Mouse (Mus musculus) liver, postnatal 0 days (tissue): Measurements from ENCODE around the gene Hoxb5. TPM values are rescaled to one million over a fixed set of nuclear protein-coding genes. Genes with fewer than 3 reads are reported as not detected.
A peak's percentile ranks its signal among the peaks of the same experiment; 100 is the strongest.

Experiments used
- ATAC-seq: fragments of 200-750 bp; cut with Nextera tagmentation; 2 replicates; pipeline ENCODE4 v1.8.0; 2017; ENCODE audit warnings: mild to moderate bottlenecking, moderate library complexity
- DNase-seq: peaks from one replicate; pipeline ENCODE4 v3.0.0-alpha.2; 2016
- H3K27ac ChIP-seq: fragments of 300-500 bp; sonication (generic); 2 replicates; pipeline ENCODE4 v1.5.1; 2014; ENCODE audit warnings: antibody characterized with exemption, moderate library complexity, mild to moderate bottlenecking, low read depth
- H3K27me3 ChIP-seq: fragments of 300-500 bp; sonication (generic); 2 replicates; pipeline ENCODE4 v1.6.1; 2014; ENCODE audit warnings: low read length, control low read depth, mixed read lengths; ENCODE audit not compliant: insufficient read depth
- H3K36me3 ChIP-seq: fragments of 300-500 bp; sonication (generic); replicated peaks from 2 replicates; pipeline ENCODE4 v1.6.1; 2014; ENCODE audit warnings: mild to moderate bottlenecking, control low read depth, low read length, moderate library complexity, mixed read lengths; ENCODE audit not compliant: insufficient read depth
- H3K4me1 ChIP-seq: fragments of 300-500 bp; sonication (generic); 2 replicates; pipeline ENCODE4 v1.6.1; 2014; ENCODE audit warnings: antibody characterized with exemption, mild to moderate bottlenecking, control low read depth; ENCODE audit not compliant: insufficient read depth
- H3K4me2 ChIP-seq: fragments of 300-500 bp; sonication (generic); 2 replicates; pipeline ENCODE4 v1.6.1; 2014; ENCODE audit warnings: low read depth, mild to moderate bottlenecking, low read length, moderate library complexity, mixed read lengths
- H3K4me3 ChIP-seq: fragments of 300-500 bp; sonication (generic); 2 replicates; pipeline ENCODE4 v1.5.1; 2014; ENCODE audit warnings: low read depth, low read length
- H3K9ac ChIP-seq: fragments of 300-500 bp; sonication (generic); replicated peaks from 2 replicates; pipeline ENCODE4 v1.6.1; 2014; ENCODE audit warnings: mild to moderate bottlenecking, moderate library complexity
- H3K9me3 ChIP-seq: fragments of 300-500 bp; sonication (generic); 2 replicates; pipeline ENCODE4 v1.6.1; 2016; ENCODE audit warnings: mild to moderate bottlenecking, control low read depth, low read length, mixed read lengths
- CTCF ChIP-seq: sonication (generic); IDR thresholded peaks from 2 replicates; pipeline ENCODE4 v1.5.1; 2016; ENCODE audit warnings: antibody characterized with exemption, low read depth
- EP300 ChIP-seq: IDR thresholded peaks from 2 replicates; pipeline ENCODE4 v1.6.1; 2016; ENCODE audit warnings: antibody characterized with exemption, low read depth, mild to moderate bottlenecking
- WGBS: fragments of 180-500 bp; shearing (Covaris S2); extraction: QIAGEN DNeasy Blood & Tissue Kit; methylation state at CpG from one replicate; pipeline ENCODE4 v1.1.7; 2014; ENCODE audit not compliant: insufficient replicate concordance; 5-methylcytosine and 5-hydroxymethylcytosine counted together
- polyA plus RNA-seq: library from polyadenylated mRNA; unstranded; fragments of >200 nt; fragmentation: Nextera tagmentation; extraction: Ambion mirVana; gene quantifications from 2 replicates; pipeline ENCODE4 v1.2.1, GENCODE M21; 2015

The Hoxb5 gene
- polyA plus RNA-seq, 1 experiment from 2014 or later: 0.75 TPM

GRCm38 (mm10) chr11:96282795-96283430, 20.2 kb upstream of the Hoxb5 start:
- DNase-seq (no peak), ATAC-seq (no peak)
- WGBS: 1% methylated on average over 47 of the region's 49 CpGs
- TF ChIP-seq CTCF (no peak), EP300 (no peak)
- Histone ChIP-seq H3K4me3 (0 out of 2 replicates have a peak overlapping the region, but pooled peaks have one; percentile 6), H3K36me3 (no peaks in the 10 kb centered on the region), H3K4me1 (no peaks in the 10 kb centered on the region), H3K27me3 (peaks cover 94% of the 10 kb centered on the region), H3K4me2 (no peak overlapping the region), H3K9me3 (no peaks in the 10 kb centered on the region), H3K27ac (no peak overlapping the region), H3K9ac (no peak overlapping the region)

- peak overlapping the region; percentile 30 for H3K4me3 ChIP-seq
- no peaks in the 10 kb centered on the region for H3K4me1 ChIP-seq
- 1% methylated on average over 44 of the region's 49 CpGs for WGBS
- no peak for ATAC-seq
- no peaks in the 10 kb centered on the region for H3K36me3 ChIP-seq
- H3K4me2 ChIP-seq: peak overlapping the region; percentile 49
- H3K9ac ChIP-seq: no peak overlapping the region
- TF ChIP-seq CTCF (0 out of 2 replicates have a peak, but pooled peaks have one; percentile 1), EP300 (no peak)
- no peak for DNase-seq
- H3K27me3 ChIP-seq: peaks cover 95% of the 10 kb centered on the region
- H3K9me3 ChIP-seq: no peaks in the 10 kb centered on the region
- no peak overlapping the region for H3K27ac ChIP-seq
These were observed 18.9 kb upstream of the Hoxb5 start for GRCm38 (mm10) chr11:96284041-96284749.

- no peak for ATAC-seq
- H3K27ac ChIP-seq: no peak overlapping the region
- 4% methylated on average over 33 of the region's 37 CpGs for WGBS
These were observed 18.1 kb upstream of the Hoxb5 start for GRCm38 (mm10) chr11:96284774-96285734.

GRCm38 (mm10) chr11:96285771-96286738, 17.1 kb upstream of the Hoxb5 start, which contains the start of gene Hoxb7:
TSS of gene Hoxb7 (plus strand) at chr11:96286623.
- H3K9ac ChIP-seq: no peak within 1 kb of the TSS
- no peak for DNase-seq
- no peak for TF ChIP-seq CTCF
- no peak for TF ChIP-seq EP300
- H3K36me3 ChIP-seq: no peaks in the 10 kb centered on the region
- no peak for ATAC-seq
- peak within 1 kb of the TSS; percentile 52 for H3K4me2 ChIP-seq
- H3K27me3 ChIP-seq: peaks cover 97% of the 10 kb centered on the region
- peak within 1 kb of the TSS; percentile 29 for H3K4me3 ChIP-seq
- WGBS: 3% methylated on average over 43 of the region's 43 CpGs
- no peaks in the 10 kb centered on the region for H3K9me3 ChIP-seq
- H3K4me1 ChIP-seq: no peaks in the 10 kb centered on the region
- H3K27ac ChIP-seq: no peak within 1 kb of the TSS

More at GRCm38 (mm10) chr11:96284774-96285734, 18.1 kb upstream of the Hoxb5 start:
- peak overlapping the region; percentile 49 for H3K4me2 ChIP-seq
- peaks cover 95% of the 10 kb centered on the region for H3K27me3 ChIP-seq
- no peaks in the 10 kb centered on the region for H3K9me3 ChIP-seq
- no peak overlapping the region for H3K9ac ChIP-seq
- H3K36me3 ChIP-seq: no peaks in the 10 kb centered on the region
- TF ChIP-seq EP300 (no peak), CTCF (no peak)
- H3K4me1 ChIP-seq: no peaks in the 10 kb centered on the region
- no peak for DNase-seq
- H3K4me3 ChIP-seq: peak overlapping the region; percentile 30

GRCm38 (mm10) chr11:96286739-96287385, 16.3 kb upstream of the Hoxb5 start:
- no peak for DNase-seq
- Histone ChIP-seq H3K9ac (no peak overlapping the region), H3K4me3 (peak overlapping the region; percentile 29)

More at GRCm38 (mm10) chr11:96286739-96287385, 16.3 kb upstream of the Hoxb5 start:
- H3K4me1 ChIP-seq: no peaks in the 10 kb centered on the region
- H3K27me3 ChIP-seq: peaks cover 97% of the 10 kb centered on the region
- ATAC-seq: no peak
- TF ChIP-seq CTCF (no peak), EP300 (no peak)
- WGBS: 1% methylated on average over 54 of the region's 55 CpGs
- peak overlapping the region; percentile 52 for H3K4me2 ChIP-seq
- no peaks in the 10 kb centered on the region for H3K9me3 ChIP-seq
- no peak overlapping the region for H3K27ac ChIP-seq
- no peaks in the 10 kb centered on the region for H3K36me3 ChIP-seq
